Mouse (Mus musculus) cerebellum, adult 8-10 months (tissue): ENCODE results near the gene Hus1.

Experiments
- DNase-seq: peaks from one replicate; pipeline ENCODE4 v3.0.0; 2022

The Hus1 gene

DNA sequence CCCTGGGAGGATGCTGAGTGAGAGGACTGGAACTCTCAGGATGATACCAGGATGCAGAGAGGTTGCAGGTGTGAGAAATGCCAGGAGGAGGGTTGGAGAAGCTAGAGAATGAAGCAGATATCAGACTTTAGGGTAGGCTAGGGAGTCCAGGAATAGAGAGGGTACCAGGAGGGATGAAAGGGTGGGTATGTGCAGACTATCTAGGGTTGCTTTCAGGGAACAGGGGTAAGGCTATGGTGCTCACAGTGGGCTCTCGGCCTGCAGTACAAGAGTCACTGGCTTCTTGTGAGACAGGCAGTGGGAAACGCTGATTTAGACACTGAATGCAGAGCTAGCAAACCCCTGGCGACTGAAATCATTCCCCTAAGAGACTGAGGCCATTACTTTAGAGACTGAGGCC is 37.8 kb downstream of the Hus1 start, which contains the start of gene Pkd1l1:
Gene Pkd1l1, minus strand, starts transcription at position 101 of the 400 bp plus-strand sequence.
- DNase-seq, result no peak

DNA sequence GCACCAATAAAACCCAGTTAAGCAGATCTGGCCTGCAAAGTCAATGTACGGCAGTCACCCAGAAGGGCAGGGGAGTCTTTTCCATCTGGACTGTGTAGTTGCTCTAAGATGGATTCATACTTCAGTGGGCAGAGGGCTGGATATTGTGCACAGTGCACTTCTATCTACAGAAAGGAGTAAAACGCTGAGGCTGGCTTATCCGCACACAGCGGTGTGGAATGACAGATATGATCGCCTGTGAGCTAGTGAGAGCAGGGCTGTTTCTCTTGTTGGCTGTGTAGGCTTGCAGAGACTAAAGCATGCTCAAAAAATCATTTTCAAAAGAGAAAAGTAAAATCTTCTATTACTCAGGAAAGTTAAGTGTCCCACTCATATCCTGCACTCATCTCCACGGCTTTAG is 38.9 kb downstream of the Hus1 start:
- no peak for DNase-seq

DNA sequence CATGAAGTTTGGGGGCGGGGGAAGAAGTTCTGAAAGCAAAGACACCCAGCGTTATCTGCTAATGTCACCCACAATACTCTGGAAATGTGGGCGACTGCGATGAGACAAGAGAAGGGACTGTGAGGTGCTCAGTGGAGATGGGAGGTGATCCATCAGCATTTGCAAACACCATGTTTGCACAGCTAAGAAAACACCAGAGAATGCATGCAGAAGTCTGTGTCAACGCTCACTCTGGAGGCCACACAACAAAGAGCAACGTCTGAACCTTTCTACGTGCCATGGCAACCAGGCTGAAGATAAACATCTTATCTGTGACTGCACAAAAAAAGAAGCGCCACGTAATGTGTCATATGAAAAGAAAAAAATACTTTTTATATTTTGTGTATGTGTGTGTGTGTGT is 40.5 kb downstream of the Hus1 start:
- no peak for DNase-seq

DNA sequence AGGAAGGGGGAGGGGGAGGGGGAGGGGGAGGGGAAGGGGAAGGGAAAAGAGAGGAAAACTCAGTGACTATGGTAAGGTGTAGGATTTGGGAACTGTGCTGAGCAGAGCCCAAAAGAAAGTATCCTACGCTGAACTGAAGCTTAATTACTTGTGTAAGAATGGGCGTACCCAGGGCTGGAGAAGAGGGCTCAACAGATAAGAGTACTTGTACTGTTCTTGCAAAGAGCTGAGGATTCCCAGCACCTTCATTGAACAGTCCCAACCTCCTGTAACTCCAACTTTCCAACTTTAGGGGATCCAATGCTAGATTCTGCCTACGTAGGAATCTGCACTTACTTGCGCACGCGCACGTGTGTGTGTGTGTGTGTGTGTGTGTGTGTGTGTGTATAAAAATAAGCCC is 42.9 kb downstream of the Hus1 start:
- no peak for DNase-seq

DNA sequence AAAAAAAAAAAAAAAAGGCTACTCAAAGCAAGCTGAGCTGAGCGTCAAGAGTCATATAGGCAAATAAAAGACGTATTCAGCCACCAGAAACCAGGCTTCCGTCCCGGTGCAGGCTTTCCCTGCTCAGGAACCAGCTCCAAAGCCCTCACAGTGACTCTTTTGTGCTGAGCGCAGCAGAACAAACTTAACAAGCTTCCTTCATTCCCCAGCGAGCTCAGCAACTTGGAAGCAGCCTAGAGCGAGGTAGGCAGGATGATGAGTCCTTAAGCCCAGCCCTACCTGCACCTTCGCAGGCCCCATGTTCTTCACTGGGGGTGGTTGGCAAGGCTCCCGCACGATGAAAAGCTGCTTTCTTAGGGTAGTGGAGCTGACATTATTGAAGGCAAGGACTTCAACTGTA is 52.4 kb downstream of the Hus1 start:
- DNase-seq, result no peak

DNA sequence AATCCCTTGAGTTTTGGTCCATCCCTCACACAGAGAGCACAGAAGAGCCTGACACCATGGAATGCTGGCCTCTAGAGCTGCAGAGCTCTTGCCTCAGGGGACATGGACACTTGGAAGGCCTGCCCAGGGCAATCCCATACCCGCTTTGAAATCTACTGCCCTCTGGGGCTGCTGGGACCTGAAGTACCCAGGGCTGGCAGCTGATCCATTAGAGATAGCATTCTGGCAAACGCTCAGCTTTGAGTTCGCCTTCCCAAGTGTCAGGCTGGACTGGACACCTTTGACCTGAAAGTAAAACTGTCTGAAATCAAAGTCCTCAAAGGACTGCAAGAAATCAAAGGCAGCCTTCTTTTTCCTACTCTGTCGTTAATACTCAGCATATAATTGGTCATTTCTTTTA is 52.9 kb downstream of the Hus1 start:
- DNase-seq, result no peak

DNA sequence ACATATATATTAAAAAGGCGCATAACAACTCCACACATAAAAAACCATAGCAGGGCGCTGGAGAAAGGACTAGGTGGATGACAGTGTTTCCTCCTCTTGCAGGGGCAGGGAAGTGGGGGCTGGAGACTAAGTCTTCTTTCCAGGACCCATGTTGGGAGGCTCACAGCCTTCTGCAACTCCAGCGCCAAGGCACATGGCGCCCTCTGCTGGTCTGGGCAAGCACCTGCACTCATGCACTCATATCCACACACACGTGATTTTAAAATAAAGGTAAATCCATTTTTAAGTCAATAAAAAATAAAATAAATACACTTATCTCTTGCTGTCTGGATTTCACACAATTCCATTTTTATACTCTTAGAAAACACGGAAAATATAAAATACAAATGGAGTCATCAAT is 54.0 kb downstream of the Hus1 start:
- no peak for DNase-seq

DNA sequence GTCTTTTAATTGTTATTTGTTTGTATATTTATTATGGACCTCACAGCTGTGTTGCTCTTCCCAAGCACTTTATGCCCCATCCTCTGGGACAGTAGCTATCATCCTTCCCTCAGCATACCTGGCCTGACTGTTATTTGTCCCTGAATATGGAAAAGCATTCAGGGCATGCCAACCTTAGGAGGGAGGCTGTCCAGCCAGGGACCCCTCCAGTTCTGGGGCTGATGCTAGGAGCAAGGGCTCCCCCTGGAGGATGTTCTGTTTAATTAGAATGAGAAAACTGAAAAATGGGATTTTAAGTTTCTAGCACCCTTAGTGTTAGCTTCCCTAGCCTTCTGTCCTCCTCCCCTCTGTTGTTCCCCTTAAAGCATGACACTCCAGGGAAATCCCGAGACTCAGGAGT is 55.3 kb downstream of the Hus1 start:
- DNase-seq, result no peak

DNA sequence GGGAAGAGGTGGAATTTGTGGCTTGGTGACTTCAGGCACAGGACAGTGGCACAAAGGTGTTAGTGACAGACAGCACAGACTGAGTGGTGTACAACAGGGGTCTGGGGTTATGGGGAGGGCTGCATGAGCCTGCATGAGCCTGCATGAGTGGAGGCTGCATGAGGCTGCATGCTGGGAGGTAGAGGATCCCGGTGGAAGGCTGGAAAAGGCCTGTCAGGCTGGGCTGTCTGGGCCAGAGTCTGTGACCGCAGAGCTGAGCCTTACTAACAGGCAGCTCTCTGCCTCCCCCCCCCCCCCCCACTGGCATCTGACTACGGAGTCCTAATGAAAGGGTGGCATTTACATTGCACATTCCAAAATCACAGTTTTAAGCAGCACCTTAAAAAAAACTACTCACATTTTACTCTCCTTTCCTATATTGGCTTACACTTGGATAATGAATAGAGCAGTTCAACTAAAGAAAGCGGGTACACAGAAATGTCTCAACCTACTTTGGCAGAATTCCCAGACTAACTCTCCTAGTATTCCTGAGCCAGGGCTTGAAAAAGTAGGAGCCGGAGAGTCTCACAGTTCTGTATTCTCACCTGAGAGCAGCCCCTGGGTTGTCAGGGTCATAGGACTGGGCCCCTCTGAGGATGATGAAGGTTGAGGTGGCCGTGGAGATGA is 61.1 kb downstream of the Hus1 start:
- no peak for DNase-seq

DNA sequence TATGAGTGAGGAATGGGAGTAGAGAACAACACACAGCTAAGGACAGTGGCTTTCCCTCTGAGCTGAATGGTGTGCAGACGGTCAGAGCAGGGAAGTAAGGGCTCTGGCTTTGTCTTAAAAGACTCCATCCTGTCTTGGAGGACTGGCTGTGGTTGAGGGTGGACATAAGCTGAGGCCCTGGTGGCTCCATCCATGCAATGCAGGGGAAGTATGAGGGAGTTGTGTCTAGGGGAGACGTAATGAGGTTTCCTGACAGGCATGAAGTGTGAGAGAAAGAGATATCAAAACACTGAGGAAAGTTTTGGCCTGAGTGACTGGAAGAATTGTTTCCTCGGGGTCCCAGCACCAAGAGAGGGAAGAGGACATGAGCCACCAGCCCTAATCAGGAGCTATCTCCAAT is 62.1 kb downstream of the Hus1 start:
- no peak for DNase-seq

DNA sequence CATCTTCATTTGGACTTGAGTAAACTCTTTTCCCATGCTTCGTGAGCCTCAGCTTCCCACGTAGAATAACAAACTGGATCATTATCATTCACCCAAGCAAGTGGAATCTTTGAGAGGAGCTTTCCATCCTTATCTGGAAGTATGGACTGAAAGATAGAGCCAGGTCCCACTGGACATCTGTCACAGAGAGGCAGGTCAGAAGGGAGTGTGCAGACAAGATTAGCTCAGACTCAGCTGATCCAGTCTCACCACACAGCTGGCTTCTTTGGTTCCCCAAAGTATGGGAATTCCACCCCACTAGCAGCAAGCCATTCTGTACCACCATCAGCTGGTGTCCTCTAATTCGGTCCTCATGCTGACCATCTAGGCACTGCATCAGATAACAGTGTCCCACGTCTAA is 66.9 kb downstream of the Hus1 start:
- no peak for DNase-seq
